Mouse (Mus musculus): Measurements from ENCODE around the gene Mkrn1. TPM values are rescaled to one million over a fixed set of nuclear protein-coding genes. Genes with fewer than 3 reads are reported as not detected.

The Mkrn1 gene
- polyA plus RNA-seq, 1 experiment from 2014 or later, result 54.6 TPM

DNA sequence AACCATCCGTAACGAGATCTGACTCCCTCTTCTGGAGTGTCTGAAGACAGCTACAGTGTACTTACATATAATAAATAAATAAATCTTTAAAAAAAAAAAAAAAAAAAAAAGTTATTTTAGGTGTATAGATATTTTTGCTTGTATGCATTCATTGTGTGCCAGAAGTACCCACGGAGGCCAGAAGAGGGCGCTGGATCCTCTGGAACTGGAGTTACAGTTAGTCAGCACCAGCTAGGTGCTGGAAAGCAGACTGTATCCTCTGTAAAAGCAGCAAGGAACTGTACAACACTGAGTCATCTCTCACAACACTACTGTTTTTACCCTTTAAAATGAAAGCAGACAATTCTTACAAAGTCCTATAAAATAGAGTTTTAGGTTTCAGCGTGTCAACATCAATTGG lies 4.5 kb downstream of the Mkrn1 start:
- TF ChIP-seq EP300 (optimal IDR thresholded peaks at IDR 0.05) (no peak), CTCF (IDR thresholded peaks at IDR 0.05; ENCODE audit: low read depth) (peak; percentile 69)
- ATAC-seq (ENCODE audit: low FRiP score, low TSS enrichment), result no peak
- H3K27me3 ChIP-seq (ENCODE audit: control insufficient read depth, insufficient read depth, low read length), result no peaks in the 10 kb centered on the region
- no peaks in the 10 kb centered on the region for H3K9me3 ChIP-seq (ENCODE audit: control insufficient read depth, low read length)
- 53% methylated on average over 3 of the region's 5 CpGs for WGBS
- no peak overlapping the region for H3K9ac ChIP-seq (ENCODE audit: low read length)
- H3K36me3 ChIP-seq (ENCODE audit: control insufficient read depth, insufficient read depth, low read length), result no peaks in the 10 kb centered on the region
- peak; percentile 76 for DNase-seq (ENCODE audit: low spot score)
- no peak overlapping the region for H3K4me2 ChIP-seq (replicated peaks; ENCODE audit: low read depth)
- no peak overlapping the region for H3K27ac ChIP-seq (replicated peaks)
- H3K4me1 ChIP-seq (replicated peaks; ENCODE audit: control insufficient read depth, insufficient read depth), result no peaks in the 10 kb centered on the region
- H3K4me3 ChIP-seq (ENCODE audit: low read depth, low read length), result no peak overlapping the region

DNA sequence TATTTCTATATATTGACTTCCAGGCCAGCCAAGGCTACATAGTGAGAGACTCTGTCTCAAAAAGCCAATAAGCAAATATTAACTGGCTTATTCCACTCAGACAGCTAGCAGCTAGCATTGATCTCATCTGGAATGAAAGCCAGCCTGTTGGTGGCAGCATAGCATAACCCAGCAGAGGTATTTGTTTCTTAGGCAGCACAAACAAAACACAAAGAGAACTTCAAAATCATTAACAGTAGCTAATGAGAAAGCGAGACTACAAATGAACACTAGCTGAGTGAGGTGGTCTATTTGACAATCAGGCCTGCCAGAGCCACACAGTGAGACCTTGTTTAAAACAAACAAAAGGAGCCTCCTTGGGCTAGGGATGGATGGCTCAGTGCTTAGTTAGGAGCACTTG lies 6.2 kb downstream of the Mkrn1 start:
- H3K4me3 ChIP-seq (ENCODE audit: low read depth, low read length), result no peak overlapping the region
- H3K36me3 ChIP-seq (ENCODE audit: control insufficient read depth, insufficient read depth, low read length), result no peaks in the 10 kb centered on the region
- H3K27me3 ChIP-seq (ENCODE audit: control insufficient read depth, insufficient read depth, low read length), result no peaks in the 10 kb centered on the region
- 80% methylated on average over 1 of the region's 1 CpGs for WGBS
- no peak overlapping the region for H3K9ac ChIP-seq (ENCODE audit: low read length)
- no peak for DNase-seq (ENCODE audit: low spot score)
- no peak overlapping the region for H3K4me2 ChIP-seq (replicated peaks; ENCODE audit: low read depth)
- H3K4me1 ChIP-seq (replicated peaks; ENCODE audit: control insufficient read depth, insufficient read depth), result no peaks in the 10 kb centered on the region
- no peak for ATAC-seq (ENCODE audit: low FRiP score, low TSS enrichment)
- H3K9me3 ChIP-seq (ENCODE audit: control insufficient read depth, low read length), result no peaks in the 10 kb centered on the region
- H3K27ac ChIP-seq (replicated peaks), result no peak overlapping the region
- TF ChIP-seq EP300 (optimal IDR thresholded peaks at IDR 0.05) (no peak), CTCF (IDR thresholded peaks at IDR 0.05; ENCODE audit: low read depth) (peak; percentile 55)

DNA sequence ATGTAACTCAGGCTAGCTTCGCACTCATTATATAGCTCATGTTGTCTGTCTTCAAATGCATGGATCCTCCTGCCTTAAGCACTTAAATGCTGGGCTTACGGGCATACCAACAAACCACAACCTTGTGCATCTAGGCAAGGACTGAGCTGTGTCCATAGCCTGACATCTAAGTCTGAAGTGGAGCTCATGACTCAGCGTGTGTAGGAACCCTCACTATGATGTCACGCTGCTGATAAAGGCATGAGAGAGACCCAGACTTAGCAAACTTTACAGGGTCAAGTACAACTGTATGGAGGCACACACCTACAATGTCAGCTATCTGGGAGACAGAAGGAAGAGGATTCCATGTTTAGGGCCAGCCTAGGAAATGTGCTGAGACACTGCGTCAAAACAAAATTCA lies 13.8 kb downstream of the Mkrn1 start:
- Histone ChIP-seq H3K36me3 (ENCODE audit: control insufficient read depth, insufficient read depth, low read length) (peaks cover 3% of the 10 kb centered on the region; the same call in 1 of the 2 replicates), H3K9me3 (ENCODE audit: control insufficient read depth, low read length) (no peaks in the 10 kb centered on the region), H3K4me3 (ENCODE audit: low read depth, low read length) (no peak overlapping the region), H3K27ac (replicated peaks) (no peak overlapping the region), H3K4me2 (replicated peaks; ENCODE audit: low read depth) (no peak overlapping the region), H3K4me1 (replicated peaks; ENCODE audit: control insufficient read depth, insufficient read depth) (no peaks in the 10 kb centered on the region), H3K9ac (ENCODE audit: low read length) (no peak overlapping the region), H3K27me3 (ENCODE audit: control insufficient read depth, insufficient read depth, low read length) (no peaks in the 10 kb centered on the region)
- 87% methylated on average over 5 of the region's 5 CpGs for WGBS
- TF ChIP-seq EP300 (optimal IDR thresholded peaks at IDR 0.05) (no peak), CTCF (IDR thresholded peaks at IDR 0.05; ENCODE audit: low read depth) (no peak)
- ATAC-seq (ENCODE audit: low FRiP score, low TSS enrichment) (0 out of 2 replicates have a peak, but pooled peaks have one; percentile 67), DNase-seq (ENCODE audit: low spot score) (no peak)

DNA sequence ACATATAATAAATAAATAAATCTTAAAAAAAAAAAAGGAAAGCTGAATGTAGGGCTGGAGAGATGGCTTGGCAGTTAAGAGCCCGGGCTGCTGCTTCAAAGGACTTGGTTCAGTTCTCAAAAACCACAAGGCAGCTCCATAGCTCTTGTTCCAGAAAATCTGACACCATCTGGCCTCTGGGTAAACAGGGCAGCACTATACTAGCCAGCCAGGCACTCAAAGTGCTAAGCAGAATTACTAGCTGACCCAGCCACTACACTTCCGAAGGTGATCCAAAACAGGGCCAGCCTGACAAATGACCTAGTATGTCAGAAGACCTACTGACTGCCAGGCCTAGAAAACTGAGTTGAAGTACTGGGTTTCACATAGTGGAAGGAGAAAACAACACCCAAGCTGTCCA lies 17.1 kb downstream of the Mkrn1 start:
- no peak for DNase-seq (ENCODE audit: low spot score)
- H3K36me3 ChIP-seq (ENCODE audit: control insufficient read depth, insufficient read depth, low read length), result peaks cover 3% of the 10 kb centered on the region; the same call in 1 of the 2 replicates
- 74% methylated on average over 2 of the region's 2 CpGs for WGBS

DNA sequence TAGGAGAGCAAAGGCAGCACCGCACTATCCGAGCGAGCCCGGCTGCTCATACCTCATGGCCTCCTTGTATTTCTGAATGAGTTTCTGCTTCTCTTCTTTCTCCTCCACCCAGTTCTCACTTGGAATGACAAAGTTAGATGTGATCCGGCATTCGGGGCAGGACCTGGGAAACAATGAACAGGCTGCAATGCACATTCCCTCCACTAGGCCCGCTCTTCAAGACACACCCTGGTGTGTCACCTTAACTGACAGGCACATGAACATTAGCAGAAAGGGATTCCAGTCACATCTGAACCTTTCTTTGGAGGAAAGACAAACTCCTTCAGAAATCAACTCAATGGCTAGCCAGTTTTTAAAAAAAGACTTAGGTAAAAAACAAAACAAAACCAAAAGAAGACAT lies 19.9 kb downstream of the Mkrn1 start:
- H3K4me3 ChIP-seq (ENCODE audit: low read depth, low read length), result no peak overlapping the region
- H3K36me3 ChIP-seq (ENCODE audit: control insufficient read depth, insufficient read depth, low read length), result peaks cover 3% of the 10 kb centered on the region; the same call in 1 of the 2 replicates
- no peaks in the 10 kb centered on the region for H3K9me3 ChIP-seq (ENCODE audit: control insufficient read depth, low read length)
- no peak overlapping the region for H3K4me2 ChIP-seq (replicated peaks; ENCODE audit: low read depth)
- H3K27ac ChIP-seq (replicated peaks), result no peak overlapping the region
- H3K4me1 ChIP-seq (replicated peaks; ENCODE audit: control insufficient read depth, insufficient read depth), result no peaks in the 10 kb centered on the region
- DNase-seq (ENCODE audit: low spot score) (peak; percentile 66), ATAC-seq (ENCODE audit: low FRiP score, low TSS enrichment) (peak; percentile 71)
- TF ChIP-seq CTCF (IDR thresholded peaks at IDR 0.05; ENCODE audit: low read depth), result peak; percentile 82
- no peak for TF ChIP-seq EP300 (optimal IDR thresholded peaks at IDR 0.05)
- WGBS, result 58% methylated on average over 7 of the region's 7 CpGs
- no peak overlapping the region for H3K9ac ChIP-seq (ENCODE audit: low read length)
- no peaks in the 10 kb centered on the region for H3K27me3 ChIP-seq (ENCODE audit: control insufficient read depth, insufficient read depth, low read length)

More for the DNA sequence above, 17.1 kb downstream of the Mkrn1 start:
- H3K9ac ChIP-seq (ENCODE audit: low read length), result no peak overlapping the region
- TF ChIP-seq CTCF (IDR thresholded peaks at IDR 0.05; ENCODE audit: low read depth) (no peak), EP300 (optimal IDR thresholded peaks at IDR 0.05) (no peak)
- no peak overlapping the region for H3K4me2 ChIP-seq (replicated peaks; ENCODE audit: low read depth)
- ATAC-seq (ENCODE audit: low FRiP score, low TSS enrichment), result no peak
- no peaks in the 10 kb centered on the region for H3K27me3 ChIP-seq (ENCODE audit: control insufficient read depth, insufficient read depth, low read length)
- H3K27ac ChIP-seq (replicated peaks), result no peak overlapping the region
- no peaks in the 10 kb centered on the region for H3K9me3 ChIP-seq (ENCODE audit: control insufficient read depth, low read length)
- H3K4me1 ChIP-seq (replicated peaks; ENCODE audit: control insufficient read depth, insufficient read depth), result no peaks in the 10 kb centered on the region
- no peak overlapping the region for H3K4me3 ChIP-seq (ENCODE audit: low read depth, low read length)

DNA sequence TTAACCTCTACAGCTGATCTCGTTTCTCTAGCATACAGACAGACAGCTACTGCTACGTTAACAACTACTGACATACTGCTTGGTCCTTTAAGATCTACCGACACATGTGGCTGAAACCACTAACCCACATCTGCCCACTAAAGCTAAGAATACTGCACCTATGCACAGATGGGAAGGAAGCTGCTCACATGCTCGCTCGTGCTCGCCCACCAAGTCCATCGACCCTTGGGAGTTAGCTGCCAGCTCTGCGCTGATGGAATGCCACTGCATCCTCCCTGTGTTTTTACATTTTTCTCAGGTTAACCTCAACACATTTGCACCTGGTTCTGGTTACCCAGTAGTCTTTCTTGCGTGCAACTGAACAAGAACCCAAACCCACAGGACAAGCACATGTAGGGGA lies 21.9 kb downstream of the Mkrn1 start:
- Histone ChIP-seq H3K27me3 (ENCODE audit: control insufficient read depth, insufficient read depth, low read length) (no peaks in the 10 kb centered on the region), H3K9ac (ENCODE audit: low read length) (no peak overlapping the region), H3K27ac (replicated peaks) (no peak overlapping the region), H3K4me1 (replicated peaks; ENCODE audit: control insufficient read depth, insufficient read depth) (no peaks in the 10 kb centered on the region), H3K4me2 (replicated peaks; ENCODE audit: low read depth) (no peak overlapping the region), H3K9me3 (ENCODE audit: control insufficient read depth, low read length) (no peaks in the 10 kb centered on the region), H3K4me3 (ENCODE audit: low read depth, low read length) (no peak overlapping the region), H3K36me3 (ENCODE audit: control insufficient read depth, insufficient read depth, low read length) (no peaks in the 10 kb centered on the region)
- DNase-seq (ENCODE audit: low spot score) (no peak), ATAC-seq (ENCODE audit: low FRiP score, low TSS enrichment) (no peak)
- WGBS, result 89% methylated on average over 9 of the region's 9 CpGs
- TF ChIP-seq EP300 (optimal IDR thresholded peaks at IDR 0.05) (no peak), CTCF (IDR thresholded peaks at IDR 0.05; ENCODE audit: low read depth) (no peak)
